Mouse (Mus musculus): ENCODE measurements around the gene Vmn1r177. TPM values are rescaled to one million over a fixed set of nuclear protein-coding genes. Genes with fewer than 3 reads are reported as not detected.
"Not testable (repeated sequence)": the region's sequence is repeated elsewhere in the genome, so short reads cannot be mapped to it uniquely, and the experiment has no call there.

Vmn1r177 gene
- not detected for total RNA-seq (2021)

DNA sequence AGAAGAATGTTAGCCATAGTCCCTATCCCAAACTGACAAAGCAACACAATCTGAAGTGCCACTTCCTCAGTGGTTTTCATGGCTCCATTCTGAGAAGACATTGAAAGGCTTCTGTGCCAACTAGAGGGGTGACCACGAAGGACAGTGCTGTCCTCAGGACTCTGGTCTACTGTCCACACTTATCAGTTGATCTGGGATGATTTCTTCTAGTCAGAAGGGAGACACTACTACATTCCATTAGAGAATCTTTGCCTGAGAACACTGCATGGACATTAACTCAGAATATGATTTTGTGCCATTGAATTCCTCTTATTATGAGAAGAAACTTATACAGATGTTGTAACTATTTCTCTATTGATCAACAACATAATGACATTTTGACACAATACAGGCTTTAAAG lies at the start of gene Vmn1r177:
TSS of gene Vmn1r177 (minus strand) at position 101 of the 400 bp plus-strand sequence.
- intact Hi-C loops (cut with DNase I); DNase-seq (ENCODE audit: low spot score): not testable (repeated sequence)

GRCm38 (mm10) chr7:23891709-23892108 lies 25.5 kb upstream of the Vmn1r177 start, which contains the start of gene Vmn1r178:
Gene Vmn1r178, plus strand, starts transcription at chr7:23892009.
- DNase-seq (ENCODE audit: low spot score) = no peak
- intact Hi-C loops (cut with DNase I) = no loop called here

GRCm38 (mm10) chr7:23876918-23877317 lies 10.7 kb upstream of the Vmn1r177 start:
- DNase-seq (ENCODE audit: low spot score); intact Hi-C loops (cut with DNase I): not testable (repeated sequence)

DNA sequence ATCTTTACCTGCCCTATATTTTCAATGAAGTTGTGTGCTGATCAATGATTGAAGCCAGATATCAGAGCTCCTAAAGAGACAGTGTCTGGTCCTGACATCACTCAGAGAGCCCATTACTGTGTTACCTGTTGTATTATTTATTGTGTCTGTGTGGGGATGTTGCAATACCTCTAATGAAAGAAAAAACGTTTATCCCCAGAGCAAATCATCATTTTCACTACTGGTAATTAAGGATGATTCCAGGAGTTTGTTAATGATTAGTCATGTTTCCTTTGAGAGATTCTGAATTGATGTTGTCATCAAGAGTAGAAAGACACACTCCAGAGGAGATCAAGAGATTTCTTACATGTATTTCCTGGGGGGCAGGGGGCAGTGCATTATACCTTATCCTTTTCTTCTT lies 29.0 kb downstream of the Vmn1r177 start, which contains the start of gene Vmn1r176:
TSS of gene Vmn1r176 (minus strand) at position 101 of the 400 bp plus-strand sequence.
- intact Hi-C loops (cut with DNase I); DNase-seq (ENCODE audit: low spot score): not testable (repeated sequence)

Other genes starting within 250 kb of the Vmn1r177 start
- not detected for gene Vmn1r171, start 235.7 kb downstream of the Vmn1r177 start, total RNA-seq (2021)
- not detected for gene Vmn1r172, start 208.1 kb downstream of the Vmn1r177 start, total RNA-seq (2021)
- not detected for gene Vmn1r173, start 165.7 kb downstream of the Vmn1r177 start, total RNA-seq (2021)
- not detected for gene Vmn1r174, start 114.2 kb downstream of the Vmn1r177 start, total RNA-seq (2021)
- not detected for gene Vmn1r175, start 55.8 kb downstream of the Vmn1r177 start, total RNA-seq (2021)
- not detected for gene Vmn1r176, start 29.1 kb downstream of the Vmn1r177 start, total RNA-seq (2021)
- not detected for gene Vmn1r178, start 25.6 kb upstream of the Vmn1r177 start, total RNA-seq (2021)
- gene Vmn1r179, start 60.5 kb upstream of the Vmn1r177 start, total RNA-seq (2021) = not detected
- not detected for gene Vmn1r180, start 84.2 kb upstream of the Vmn1r177 start, total RNA-seq (2021)
- gene Vmn1r181, start 108.2 kb upstream of the Vmn1r177 start, total RNA-seq (2021) = not detected
- not detected for gene V1rd19, start 135.2 kb upstream of the Vmn1r177 start, total RNA-seq (2021)
- gene Vmn1r183, start 186.8 kb upstream of the Vmn1r177 start, total RNA-seq (2021) = not detected
- 10 to 100 TPM; 12.6 to 13.5 TPM for gene Zfp180, start 215.5 kb upstream of the Vmn1r177 start, total RNA-seq (2021)
- 1 to 10 TPM; 3.2 to 4.2 TPM for gene Zfp112, start 245.9 kb upstream of the Vmn1r177 start, total RNA-seq (2021)

All from heart, postnatal 25 days (tissue).